Mouse (Mus musculus): ENCODE results near the gene Zc4h2.

DNA sequence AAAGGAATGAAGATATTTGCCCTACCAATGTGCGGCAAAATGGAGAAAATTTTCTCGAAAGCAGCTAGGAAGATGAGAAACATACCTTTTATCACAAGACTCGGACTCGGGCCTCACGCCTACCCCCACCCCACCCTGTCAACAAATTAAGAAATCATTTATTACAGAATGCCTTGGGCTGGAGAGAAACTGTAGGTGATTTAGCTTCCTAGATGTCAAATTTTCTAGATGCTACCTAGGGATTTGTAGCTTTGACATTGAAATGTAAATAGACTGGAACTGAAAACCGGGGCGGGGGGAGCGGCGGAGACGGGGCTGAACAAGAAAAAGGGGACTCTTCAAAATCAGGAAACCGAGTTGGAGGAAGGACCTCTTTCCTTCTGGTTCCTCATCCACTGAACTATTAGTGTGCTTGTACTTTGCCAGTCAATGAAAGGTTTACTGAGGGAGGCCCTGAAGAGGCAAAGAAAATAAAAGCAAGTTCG lies 333 bp upstream of the Zc4h2 start:
- TF ChIP-seq CTCF (IDR thresholded peaks at IDR 0.05; ENCODE audit: borderline replicate concordance, insufficient read depth, low read depth, low read length) (no peak), POLR2A (IDR thresholded peaks at IDR 0.05; ENCODE audit: borderline replicate concordance, insufficient read depth, low read length) (no peak)

All from cerebellum, adult 2 months (tissue).